Mouse (Mus musculus) embryo, embryonic 10 days (tissue): ENCODE measurements around the gene Dscaml1.

Source experiments
- DNase-seq: peaks from one replicate; pipeline ENCODE4 v3.0.0-alpha.2; 2015; ENCODE audit warnings: low spot score

Dscaml1 gene

GRCm38 (mm10) chr9:45507482-45507881, 81.1 kb downstream of the Dscaml1 start:
- no peak for DNase-seq

DNA sequence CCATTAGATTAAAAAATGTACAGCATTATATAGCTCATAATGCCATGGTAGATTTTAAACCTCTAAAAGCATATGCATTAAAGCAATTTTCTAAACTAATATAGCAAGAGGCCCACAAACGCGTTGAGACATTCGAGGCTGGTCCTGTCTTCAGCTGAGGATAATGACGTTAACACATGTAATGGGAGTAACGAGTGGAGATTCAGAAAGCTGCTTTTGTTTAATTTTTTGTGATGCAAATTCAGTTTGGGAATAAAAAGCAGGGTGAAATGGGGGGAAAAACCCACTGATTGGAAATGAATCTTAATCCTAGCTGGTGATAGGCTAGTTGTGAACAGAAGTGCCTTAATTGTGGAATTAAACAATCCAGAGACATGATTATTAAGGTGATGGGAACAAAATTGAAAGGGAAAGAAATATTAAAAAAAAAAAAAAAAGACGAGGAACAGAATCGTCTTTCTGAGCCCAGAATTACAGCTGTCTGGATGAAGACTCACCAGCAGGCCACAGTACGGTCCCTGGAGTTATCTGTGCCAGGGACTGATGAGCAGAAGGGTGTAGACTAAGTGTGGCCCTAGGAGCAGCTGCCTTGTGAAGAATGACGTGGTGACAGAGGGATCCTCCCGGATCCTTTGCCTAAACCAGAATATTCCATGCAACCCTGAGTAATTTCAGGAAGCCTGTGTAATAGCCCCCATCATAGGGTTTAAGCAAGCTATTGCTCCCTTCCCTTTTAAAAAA, 84.5 kb downstream of the Dscaml1 start:
- no peak for DNase-seq

DNA sequence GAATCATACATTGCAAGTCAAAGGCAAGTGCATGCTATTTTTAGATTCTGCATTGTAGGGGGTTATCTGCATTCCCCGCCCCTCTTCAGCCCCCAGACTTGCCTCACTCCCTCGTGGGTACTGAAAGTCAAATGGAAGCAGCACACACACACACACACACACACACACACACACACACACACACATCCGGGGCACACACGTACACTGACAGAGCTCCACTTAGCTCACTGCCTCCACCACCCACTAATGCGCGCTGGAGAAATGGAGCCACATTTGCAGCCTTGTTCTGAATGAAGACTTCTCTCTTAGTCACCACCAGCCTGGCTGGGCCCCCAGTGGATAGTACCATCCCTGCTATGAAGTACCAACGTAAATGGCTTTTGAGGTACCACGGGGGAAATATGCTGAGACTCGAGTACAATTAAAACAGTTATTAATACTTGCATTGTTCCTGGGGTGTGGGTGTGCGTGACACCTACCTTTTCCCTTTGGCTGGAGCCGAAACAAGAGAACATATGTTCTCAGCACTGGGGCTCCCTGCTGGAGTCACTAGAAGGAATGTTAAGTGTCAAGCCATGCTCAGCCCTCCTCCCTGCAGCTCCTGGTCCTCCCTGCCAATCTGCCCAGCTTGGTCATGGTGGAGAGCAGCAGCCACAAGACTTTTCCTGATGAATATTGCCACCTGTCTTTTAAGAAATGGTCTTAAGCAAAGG, 91.7 kb downstream of the Dscaml1 start:
- DNase-seq: no peak

DNA sequence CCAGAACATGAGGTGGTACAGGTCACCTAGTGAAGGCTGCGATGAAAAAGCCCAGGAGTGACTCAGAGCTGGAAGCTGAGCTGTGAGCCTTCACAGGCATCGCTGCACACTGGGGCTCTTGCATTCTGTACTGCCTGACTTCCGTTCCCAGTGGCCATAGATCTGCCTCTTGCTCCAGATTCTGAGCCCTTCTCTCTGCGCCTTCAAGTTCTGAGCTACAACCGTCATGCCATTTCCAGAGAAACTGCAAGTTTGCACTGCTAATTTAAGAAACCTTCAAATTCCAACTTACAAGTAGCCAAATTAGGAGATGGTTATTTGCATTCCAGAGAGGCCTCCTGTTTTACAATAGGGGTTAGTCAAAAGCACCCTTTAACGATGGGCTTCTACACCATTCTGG, 93.4 kb downstream of the Dscaml1 start:
- no peak for DNase-seq

- no peak for DNase-seq
These were observed 96.4 kb downstream of the Dscaml1 start for GRCm38 (mm10) chr9:45522866-45523265.

DNA sequence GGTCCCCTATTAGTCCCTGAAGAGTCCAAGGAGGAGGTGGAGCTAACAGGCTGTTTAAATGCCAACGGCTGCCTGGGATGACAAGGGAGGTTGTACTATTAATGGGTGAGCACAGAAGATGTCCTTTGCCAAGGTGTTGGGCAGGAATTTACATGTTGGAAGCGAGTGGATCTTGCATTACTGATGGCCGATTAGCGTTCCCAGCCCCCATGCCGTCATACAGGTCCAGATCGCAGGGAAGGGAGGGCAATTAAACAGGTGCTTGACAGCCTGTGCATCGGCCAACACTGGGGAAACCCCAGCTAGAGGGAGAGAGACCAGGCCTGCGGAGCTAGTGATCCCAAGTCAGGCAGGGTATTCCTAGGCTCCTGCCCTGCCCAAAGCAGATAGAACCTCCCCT, 98.1 kb downstream of the Dscaml1 start:
- DNase-seq: no peak

DNA sequence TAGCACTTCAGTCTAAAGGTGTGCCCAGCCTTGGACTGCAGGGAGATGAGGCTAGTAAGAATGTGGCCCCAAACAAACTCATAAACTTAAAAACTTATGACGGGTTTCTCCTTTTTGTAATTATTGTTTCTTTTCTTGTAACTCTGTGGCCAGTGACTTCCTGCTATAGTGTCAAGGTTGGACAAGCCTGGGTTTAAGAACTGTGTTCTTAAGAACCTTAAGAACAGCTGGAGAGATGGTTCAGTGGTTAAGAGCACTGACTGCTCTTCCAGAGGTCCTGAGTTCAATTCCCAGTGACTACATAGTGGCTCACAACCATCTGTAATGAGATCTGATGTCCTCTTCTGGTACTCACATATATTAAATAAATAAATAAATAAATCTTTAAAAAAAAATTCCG, 106.8 kb downstream of the Dscaml1 start:
- no peak for DNase-seq

DNA sequence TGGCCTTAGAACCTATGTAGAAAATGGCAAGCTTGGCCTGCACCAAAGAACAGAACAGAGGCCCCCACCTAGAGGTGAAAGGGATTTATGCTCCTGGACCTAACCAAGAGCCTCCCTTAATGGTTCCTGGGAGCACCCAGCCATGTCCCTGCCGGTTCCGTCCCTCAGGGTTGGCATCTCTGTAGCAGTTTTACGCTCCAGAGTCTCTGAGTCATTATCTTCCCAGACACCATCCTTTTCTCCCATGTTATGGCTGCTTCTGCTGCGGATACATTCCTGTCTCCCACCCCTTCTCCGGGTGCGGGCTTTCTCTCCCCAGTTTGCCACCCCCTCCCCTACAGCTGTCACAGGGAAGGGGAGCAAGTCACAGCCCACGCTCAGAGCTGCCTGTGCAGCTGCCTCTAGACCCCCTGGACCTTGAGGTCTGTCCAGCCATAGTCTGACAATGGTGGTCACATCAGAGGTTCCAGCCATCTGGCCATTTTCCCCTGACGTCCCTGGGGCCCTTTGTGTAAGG, 108.1 kb downstream of the Dscaml1 start:
- no peak for DNase-seq

GRCm38 (mm10) chr9:45537649-45538048, 111.2 kb downstream of the Dscaml1 start:
- no peak for DNase-seq

DNA sequence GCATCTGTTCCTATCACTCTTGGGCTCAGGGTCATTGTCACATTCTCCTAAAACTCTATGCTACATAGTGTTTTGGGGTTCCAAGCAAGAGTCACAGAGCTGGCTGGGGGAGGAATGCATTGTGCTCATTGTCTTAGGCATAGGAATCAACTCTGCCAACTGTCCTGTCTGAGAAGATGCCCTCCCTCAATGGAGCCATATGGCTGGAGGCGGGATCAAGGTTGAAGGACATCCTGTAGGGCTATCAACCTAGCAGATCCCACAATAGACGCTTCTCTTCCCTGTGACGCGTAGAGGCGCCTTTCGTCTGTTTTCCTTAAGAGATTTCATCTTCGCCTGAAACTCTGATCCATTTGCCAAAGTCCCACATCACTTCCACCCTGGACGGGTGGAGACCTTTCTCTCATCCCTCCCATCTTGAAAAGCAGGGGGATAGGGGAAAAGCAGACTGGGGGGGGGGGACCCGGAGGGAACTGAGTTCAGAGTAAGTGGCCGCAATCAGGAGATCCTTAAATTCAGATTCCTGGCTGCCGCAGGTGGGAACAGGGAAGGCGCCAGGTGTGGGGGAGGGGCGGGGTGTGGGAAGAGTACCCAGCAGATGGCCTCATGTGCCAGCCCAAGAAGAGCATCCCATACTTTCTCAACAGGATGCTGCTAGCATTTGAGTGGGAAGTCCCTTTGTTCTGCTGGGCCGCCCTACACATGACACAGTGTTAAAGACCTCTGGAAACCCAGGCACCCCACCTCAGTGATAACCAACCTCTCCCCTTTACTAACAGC, 113.0 kb downstream of the Dscaml1 start:
- DNase-seq: no peak

GRCm38 (mm10) chr9:45546024-45546638, 119.7 kb downstream of the Dscaml1 start:
- DNase-seq: peak; percentile 16

DNA sequence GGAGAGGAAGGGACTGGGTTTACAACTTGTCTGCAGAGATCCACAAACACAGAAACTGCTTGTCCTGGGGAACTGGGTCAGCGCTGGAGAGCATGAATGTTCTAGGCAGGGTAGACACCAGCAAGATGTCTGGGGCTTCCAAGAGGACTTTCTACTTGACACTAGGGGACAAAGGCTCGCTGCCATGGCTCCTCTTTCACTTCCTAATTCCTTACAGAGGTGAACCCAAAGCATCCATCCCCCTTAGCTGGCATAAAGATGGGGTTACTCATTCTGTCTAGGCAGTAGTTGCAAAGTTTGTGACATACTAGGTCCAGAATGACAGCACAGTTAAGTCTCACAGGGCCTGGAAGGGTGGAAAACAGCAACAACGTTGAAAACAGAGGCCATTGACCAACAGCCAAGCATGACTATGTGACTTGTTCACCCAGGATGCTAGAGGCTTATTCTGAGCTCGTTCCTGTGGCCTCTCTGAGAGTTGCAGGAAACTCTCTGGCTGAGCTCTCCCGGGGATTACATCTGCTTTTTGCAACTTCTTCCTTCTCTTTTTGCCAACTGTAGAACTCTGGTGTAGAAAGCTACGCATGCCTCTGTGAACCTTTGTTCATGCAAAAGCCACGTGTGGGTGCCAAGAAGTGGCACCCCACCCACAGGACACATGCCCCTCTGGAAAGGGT, 120.6 kb downstream of the Dscaml1 start:
- no peak for DNase-seq

DNA sequence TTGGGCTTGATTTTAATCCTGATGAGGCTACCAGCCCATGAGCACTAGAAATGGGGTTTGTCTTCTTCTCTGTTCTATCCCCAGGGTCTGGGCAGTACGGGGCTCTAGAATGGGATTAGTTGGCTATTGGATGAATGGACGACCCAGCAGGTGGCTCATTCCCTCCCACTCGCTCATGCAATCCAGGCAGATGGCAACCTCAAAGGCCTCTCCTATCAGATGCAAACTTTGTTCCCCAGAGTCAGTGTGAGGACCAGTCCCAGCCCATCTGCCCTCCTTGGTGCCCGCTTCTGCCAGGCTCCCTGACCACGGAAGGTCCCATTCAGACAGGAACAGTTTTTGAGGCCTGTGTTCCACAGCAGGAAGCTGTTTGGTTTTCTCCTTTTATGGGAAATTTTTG, 123.4 kb downstream of the Dscaml1 start:
- no peak for DNase-seq

GRCm38 (mm10) chr9:45550210-45550609, 123.8 kb downstream of the Dscaml1 start:
- DNase-seq: no peak

DNA sequence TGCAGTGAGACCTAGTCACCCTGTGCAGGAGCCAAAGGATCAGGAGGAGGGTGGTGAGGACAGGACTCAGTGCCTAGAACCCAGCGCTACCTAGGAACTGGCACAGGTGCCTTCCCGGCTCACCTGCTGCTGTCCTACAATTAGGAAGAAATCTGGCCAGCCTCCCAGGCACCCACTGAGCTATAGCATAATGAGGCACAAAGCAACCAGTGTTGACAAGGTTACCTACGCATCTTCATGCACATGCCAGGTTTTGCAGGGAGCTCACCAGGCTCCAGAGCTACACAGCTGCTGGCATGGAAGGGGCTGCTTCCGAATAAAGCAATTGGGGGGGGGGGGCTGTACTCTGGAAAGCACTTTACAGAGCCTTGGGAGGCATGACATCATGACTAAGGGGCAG, 124.2 kb downstream of the Dscaml1 start:
- no peak for DNase-seq

DNA sequence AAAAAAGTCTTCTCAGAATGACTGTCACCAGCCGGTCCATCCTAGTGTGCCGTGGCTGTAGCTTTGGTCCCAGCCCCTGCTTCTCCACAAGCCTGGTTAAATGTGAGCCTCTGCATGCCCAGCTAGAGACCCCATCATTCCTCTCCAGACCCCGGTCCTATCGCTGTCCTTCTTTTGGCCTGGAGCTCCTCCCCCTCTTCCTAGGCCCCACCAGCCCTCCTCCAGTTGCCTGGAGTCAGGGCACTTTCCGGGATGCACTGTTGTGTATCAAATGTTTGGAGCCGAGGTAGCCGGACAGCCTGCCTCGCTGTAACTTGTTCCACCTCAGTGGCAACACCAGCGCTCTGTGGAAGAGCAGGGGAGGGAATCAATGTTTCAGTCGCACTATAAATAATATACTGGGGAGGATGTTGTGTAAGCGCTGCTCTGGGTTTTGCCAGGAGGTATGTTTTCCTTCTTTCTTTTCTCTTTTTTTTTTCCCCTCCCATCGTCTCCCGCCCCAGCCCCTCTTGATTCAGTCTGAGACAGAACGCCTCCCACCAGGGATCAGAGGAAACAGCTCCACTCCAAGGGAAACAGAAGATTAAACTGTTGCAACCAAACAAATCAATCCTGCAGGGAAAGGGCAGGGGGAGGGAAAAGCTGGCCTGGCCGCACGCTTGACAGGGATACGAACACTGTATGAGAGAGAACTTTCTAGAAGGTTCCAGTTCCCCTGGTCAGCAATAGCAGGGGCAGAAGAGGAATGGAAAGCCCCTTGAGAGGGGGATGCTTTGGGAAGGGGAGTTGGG, 128.8 kb downstream of the Dscaml1 start:
- DNase-seq: peak; percentile 67

DNA sequence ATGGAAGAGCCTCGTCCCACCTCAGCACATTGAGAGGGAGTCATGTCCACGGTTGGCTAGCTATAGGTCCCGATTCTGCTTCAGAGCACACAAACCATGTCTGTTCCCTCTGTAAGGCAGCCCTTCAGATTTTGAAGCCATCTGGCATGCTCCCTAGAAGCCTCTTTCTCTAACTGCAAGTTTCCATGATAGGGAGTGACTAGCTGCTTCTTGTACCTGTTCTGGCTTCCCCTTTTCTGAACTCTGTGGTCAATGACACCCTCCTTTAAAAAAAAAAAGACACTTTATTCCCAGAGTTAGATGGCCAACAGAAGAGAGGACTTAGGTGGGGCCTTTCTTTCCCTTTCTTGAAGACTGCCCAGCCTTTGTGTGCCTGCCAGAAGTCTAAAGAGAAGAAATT, 130.5 kb downstream of the Dscaml1 start:
- DNase-seq: no peak

GRCm38 (mm10) chr9:45560987-45561386, 134.6 kb downstream of the Dscaml1 start:
- DNase-seq: peak; percentile 16

DNA sequence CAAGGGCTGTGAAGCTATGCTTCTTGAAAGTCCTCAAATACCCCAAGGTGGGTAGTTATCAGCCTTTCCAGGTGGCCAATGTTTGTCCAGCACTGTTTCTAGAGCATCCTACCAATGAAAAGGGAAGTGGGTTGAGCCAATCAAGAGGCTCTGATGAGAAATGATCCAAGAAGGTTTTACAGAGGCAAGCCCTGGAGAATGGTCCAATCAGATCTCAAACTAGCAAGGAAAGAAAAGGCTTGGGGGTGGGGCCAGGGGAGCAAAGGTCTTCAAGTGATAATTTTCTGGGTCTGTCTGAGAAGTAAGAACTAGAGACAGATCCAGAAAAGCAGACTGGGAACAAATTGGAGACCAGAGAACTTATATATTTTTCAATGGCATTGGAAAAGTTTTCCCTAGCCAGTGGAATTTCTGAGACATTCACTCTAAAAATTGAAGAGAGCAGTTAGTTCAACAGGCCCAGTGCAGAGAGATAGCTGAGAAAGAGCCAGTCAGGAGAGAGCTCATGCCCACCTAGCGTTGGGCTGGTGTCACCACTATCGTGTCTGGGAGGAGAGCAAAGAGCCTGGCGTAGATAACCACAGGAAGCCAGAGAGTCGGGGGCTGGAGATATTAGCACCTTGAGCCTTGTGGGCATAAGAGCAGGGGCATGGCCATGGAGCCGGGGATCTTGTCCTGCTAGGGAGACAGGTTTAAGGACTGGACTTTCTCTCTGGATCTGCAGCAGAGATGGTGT, 140.6 kb downstream of the Dscaml1 start:
- no peak for DNase-seq

DNA sequence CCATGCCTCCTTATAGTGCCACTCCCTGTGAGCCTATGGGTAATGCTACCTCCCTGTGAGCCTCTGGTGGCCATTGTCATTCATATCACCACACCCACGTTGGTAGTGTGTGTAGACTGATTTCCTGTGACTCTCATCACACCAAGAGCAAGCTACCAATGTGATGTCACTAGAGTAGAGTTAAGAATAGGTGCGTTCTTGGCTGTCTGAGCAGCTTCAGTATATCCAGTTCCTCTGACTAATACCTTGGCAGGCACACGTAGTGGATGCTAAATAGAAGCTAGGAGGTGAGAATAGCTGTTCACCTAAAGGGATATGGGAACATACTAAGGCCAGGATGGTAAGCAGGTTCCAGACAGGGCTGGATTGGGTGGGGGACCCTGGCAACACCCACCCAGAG, 143.3 kb downstream of the Dscaml1 start:
- DNase-seq: no peak
